Mouse (Mus musculus): ENCODE measurements around the gene Tra2a. TPM values are rescaled to one million over a fixed set of nuclear protein-coding genes. Genes with fewer than 3 reads are reported as not detected.

Gene Tra2a
- polyA plus RNA-seq, 1 experiment from 2014 or later, result 92.7 TPM

GRCm38 (mm10) chr6:49215748-49216585 lies 47.9 kb downstream of the Tra2a start:
- WGBS, result 3% methylated on average over 14 of the region's 14 CpGs
- peak overlapping the region; percentile 84 for H3K4me2 ChIP-seq
- H3K27ac ChIP-seq, result peak overlapping the region; percentile 100
- H3K36me3 ChIP-seq, result no peaks in the 10 kb centered on the region
- ATAC-seq (ENCODE audit: insufficient read depth, low FRiP score, low read depth), result peak; percentile 1; the same call in 1 of the 2 replicates
- no peaks in the 10 kb centered on the region for H3K27me3 ChIP-seq (replicated peaks)
- H3K4me1 ChIP-seq, result peaks cover 12% of the 10 kb centered on the region
- H3K9me3 ChIP-seq, result no peaks in the 10 kb centered on the region
- peak overlapping the region; percentile 13; the same call in 1 of the 2 replicates for H3K9ac ChIP-seq
- peak overlapping the region; percentile 91 for H3K4me3 ChIP-seq (replicated peaks)

GRCm38 (mm10) chr6:49214928-49215747 lies 48.7 kb downstream of the Tra2a start, which contains the start of gene Igf2bp3:
Igf2bp3 (minus strand) TSS chr6:49214957.
- Histone ChIP-seq H3K4me3 (replicated peaks) (peak within 1 kb of the TSS; percentile 91), H3K27me3 (replicated peaks) (no peaks in the 10 kb centered on the region), H3K4me2 (peak within 1 kb of the TSS; percentile 84), H3K9ac (peak within 1 kb of the TSS; percentile 90), H3K9me3 (no peaks in the 10 kb centered on the region), H3K4me1 (peaks cover 21% of the 10 kb centered on the region), H3K36me3 (no peaks in the 10 kb centered on the region), H3K27ac (peak within 1 kb of the TSS; percentile 100)
- ATAC-seq (ENCODE audit: insufficient read depth, low FRiP score, low read depth), result peak; percentile 81
- WGBS, result under 1% methylated on average over 65 of the region's 68 CpGs

- under 1% methylated on average over 59 of the region's 76 CpGs for WGBS
- H3K27ac ChIP-seq, result peak overlapping the region; percentile 100
- no peaks in the 10 kb centered on the region for H3K36me3 ChIP-seq
- peak overlapping the region; percentile 91 for H3K4me3 ChIP-seq (replicated peaks)
- peak overlapping the region; percentile 90 for H3K9ac ChIP-seq
- ATAC-seq (ENCODE audit: insufficient read depth, low FRiP score, low read depth), result no peak
- H3K9me3 ChIP-seq, result no peaks in the 10 kb centered on the region
- H3K4me2 ChIP-seq, result peak overlapping the region; percentile 84
- H3K27me3 ChIP-seq (replicated peaks), result no peaks in the 10 kb centered on the region
- peaks cover 27% of the 10 kb centered on the region for H3K4me1 ChIP-seq
Observed at GRCm38 (mm10) chr6:49214086-49214927, 49.5 kb downstream of the Tra2a start.

GRCm38 (mm10) chr6:49213581-49214085 lies 50.2 kb downstream of the Tra2a start:
- H3K27ac ChIP-seq, result peak overlapping the region; percentile 100
- H3K4me3 ChIP-seq (replicated peaks), result peak overlapping the region; percentile 91
- WGBS, result 0% methylated on average over 44 of the region's 50 CpGs
- peak overlapping the region; percentile 84 for H3K4me2 ChIP-seq
- H3K9ac ChIP-seq, result peak overlapping the region; percentile 90
- H3K4me1 ChIP-seq, result peaks cover 32% of the 10 kb centered on the region
- no peak for ATAC-seq (ENCODE audit: insufficient read depth, low FRiP score, low read depth)
- no peaks in the 10 kb centered on the region for H3K36me3 ChIP-seq
- H3K27me3 ChIP-seq (replicated peaks), result no peaks in the 10 kb centered on the region
- no peaks in the 10 kb centered on the region for H3K9me3 ChIP-seq

- peak overlapping the region; percentile 100 for H3K27ac ChIP-seq
- 5% methylated on average over 20 of the region's 20 CpGs for WGBS
- peak overlapping the region; percentile 91 for H3K4me3 ChIP-seq (replicated peaks)
- ATAC-seq (ENCODE audit: insufficient read depth, low FRiP score, low read depth), result no peak
- no peaks in the 10 kb centered on the region for H3K36me3 ChIP-seq
- no peaks in the 10 kb centered on the region for H3K9me3 ChIP-seq
- H3K27me3 ChIP-seq (replicated peaks), result no peaks in the 10 kb centered on the region
- H3K9ac ChIP-seq, result peak overlapping the region; percentile 90; the same call in 1 of the 2 replicates
- H3K4me1 ChIP-seq, result peaks cover 34% of the 10 kb centered on the region
- H3K4me2 ChIP-seq, result peak overlapping the region; percentile 84
Observed at GRCm38 (mm10) chr6:49212931-49213580, 50.8 kb downstream of the Tra2a start.

GRCm38 (mm10) chr6:49212141-49212540 lies 51.7 kb downstream of the Tra2a start:
- Histone ChIP-seq H3K4me1 (peaks cover 34% of the 10 kb centered on the region), H3K4me2 (peak overlapping the region; percentile 84), H3K9me3 (no peaks in the 10 kb centered on the region), H3K27ac (no peak overlapping the region), H3K9ac (no peak overlapping the region), H3K27me3 (replicated peaks) (no peaks in the 10 kb centered on the region), H3K4me3 (replicated peaks) (no peak overlapping the region), H3K36me3 (no peaks in the 10 kb centered on the region)
- WGBS, result 26% methylated on average over 2 of the region's 4 CpGs
- no peak for ATAC-seq (ENCODE audit: insufficient read depth, low FRiP score, low read depth)

- Histone ChIP-seq H3K9me3 (no peaks in the 10 kb centered on the region), H3K36me3 (no peaks in the 10 kb centered on the region), H3K4me3 (replicated peaks) (no peak overlapping the region; the same call in 1 of the 2 replicates), H3K27ac (peak overlapping the region; percentile 51; the same call in 1 of the 2 replicates), H3K4me1 (peaks cover 34% of the 10 kb centered on the region), H3K9ac (no peak overlapping the region), H3K4me2 (peak overlapping the region; percentile 33; the same call in 1 of the 2 replicates), H3K27me3 (replicated peaks) (no peaks in the 10 kb centered on the region)
- 25% methylated on average over 5 of the region's 5 CpGs for WGBS
- ATAC-seq (ENCODE audit: insufficient read depth, low FRiP score, low read depth), result no peak
Observed at GRCm38 (mm10) chr6:49211596-49211995, 52.2 kb downstream of the Tra2a start.

GRCm38 (mm10) chr6:49209881-49210854 lies 53.7 kb downstream of the Tra2a start:
- no peaks in the 10 kb centered on the region for H3K36me3 ChIP-seq
- peak; percentile 76 for ATAC-seq (ENCODE audit: insufficient read depth, low FRiP score, low read depth)
- peak overlapping the region; percentile 74 for H3K27ac ChIP-seq
- H3K9me3 ChIP-seq, result no peaks in the 10 kb centered on the region
- WGBS, result 9% methylated on average over 14 of the region's 14 CpGs
- no peaks in the 10 kb centered on the region for H3K27me3 ChIP-seq (replicated peaks)
- H3K9ac ChIP-seq, result no peak overlapping the region
- peaks cover 34% of the 10 kb centered on the region for H3K4me1 ChIP-seq
- peak overlapping the region; percentile 20 for H3K4me3 ChIP-seq (replicated peaks)
- peak overlapping the region; percentile 53 for H3K4me2 ChIP-seq

- WGBS, result 68% methylated on average over 5 of the region's 5 CpGs
Observed at GRCm38 (mm10) chr6:49208935-49209334, 54.9 kb downstream of the Tra2a start.

More at GRCm38 (mm10) chr6:49208935-49209334, 54.9 kb downstream of the Tra2a start:
- H3K4me2 ChIP-seq, result peak overlapping the region; percentile 1; the same call in 1 of the 2 replicates
- H3K36me3 ChIP-seq, result peaks cover 6% of the 10 kb centered on the region; the same call in 1 of the 2 replicates
- ATAC-seq (ENCODE audit: insufficient read depth, low FRiP score, low read depth), result peak; percentile 59; the same call in 1 of the 2 replicates
- H3K27me3 ChIP-seq (replicated peaks), result no peaks in the 10 kb centered on the region
- no peak overlapping the region for H3K4me3 ChIP-seq (replicated peaks)
- peaks cover 34% of the 10 kb centered on the region for H3K4me1 ChIP-seq
- peak overlapping the region; percentile 60; the same call in 1 of the 2 replicates for H3K27ac ChIP-seq
- no peaks in the 10 kb centered on the region for H3K9me3 ChIP-seq
- H3K9ac ChIP-seq, result no peak overlapping the region

All from stomach, embryonic 15.5 days (tissue).